Mouse (Mus musculus): ENCODE measurements around the gene Rps15.

DNA sequence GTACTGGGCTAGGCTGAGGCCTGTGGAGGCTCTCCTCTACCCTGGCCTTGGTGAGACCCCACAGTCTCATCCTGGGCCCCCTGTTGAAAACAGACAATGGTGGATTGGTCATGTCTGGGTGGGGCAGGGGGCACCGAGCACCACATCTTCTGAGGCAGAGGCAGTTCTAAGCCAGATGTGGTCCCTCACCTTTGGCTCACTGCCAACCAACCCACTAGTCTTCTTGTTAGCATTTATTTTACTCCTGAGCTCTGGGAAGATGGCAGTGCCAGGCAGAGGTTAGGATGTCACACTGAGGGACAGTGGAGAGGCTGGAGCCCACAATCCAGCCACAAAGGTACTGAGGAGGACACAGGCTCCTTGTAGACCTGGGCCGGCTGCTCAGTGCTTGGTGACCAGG is 34.3 kb upstream of the Rps15 start:
- no peak for TF ChIP-seq POLR2A (IDR thresholded peaks at IDR 0.05; ENCODE audit: low read depth, low read length)
- no peak for TF ChIP-seq CTCF (conservative IDR thresholded peaks at IDR 0.05 in 1 of 2, IDR thresholded peaks at IDR 0.05 in 1 of 2; ENCODE audit: low read depth in 2 of 2, low read length in 2 of 2)
- TF ChIP-seq MAX (IDR thresholded peaks at IDR 0.05; ENCODE audit: low read length) = no peak
- TF ChIP-seq TBP (conservative IDR thresholded peaks at IDR 0.05; ENCODE audit: low read depth, low read length) = no peak
- no peak for TF ChIP-seq RAD21 (IDR thresholded peaks at IDR 0.05; ENCODE audit: low read depth, low read length)
